Mouse (Mus musculus) frontal cortex, adult (tissue): ENCODE results near the gene Mucl1.
"Not testable (repeated sequence)": the region's sequence is repeated elsewhere in the genome, so short reads cannot be mapped to it uniquely, and the experiment has no call there.

Experiments
- ATAC-seq: cut with Nextera tagmentation; 2 replicates; pipeline ENCODE4 v1.9.2; 2017; ENCODE audit warnings: mild to moderate bottlenecking, moderate library complexity, mixed read lengths; ENCODE audit not compliant: low TSS enrichment

Gene Mucl1

GRCm38 (mm10) chr15:103755369-103755768 is at the start of gene Mucl1:
TSS of gene Mucl1 (minus strand) at chr15:103755469.
- ATAC-seq: no peak

DNA sequence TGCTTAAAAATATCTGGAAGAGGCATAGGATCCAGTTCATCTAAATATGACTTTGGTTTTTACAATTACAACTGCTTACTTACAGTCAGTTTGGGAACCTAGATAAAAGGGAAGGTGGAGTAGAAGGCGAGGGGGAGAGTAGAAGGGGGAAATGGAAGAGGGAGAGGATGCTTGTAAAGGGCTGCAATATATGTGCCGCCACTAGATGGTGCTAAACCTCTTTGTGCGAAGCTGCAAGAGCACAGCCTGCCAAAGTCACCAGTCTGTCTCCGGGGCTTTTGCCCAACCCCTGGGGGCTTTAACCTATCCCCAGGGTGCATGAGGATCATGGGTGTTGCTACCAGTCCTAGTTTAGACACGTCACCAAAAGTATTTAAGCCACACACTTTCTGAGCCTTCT is 11.6 kb upstream of the Mucl1 start:
- ATAC-seq: not testable (repeated sequence)

- ATAC-seq: not testable (repeated sequence)
These were observed 38.4 kb downstream of the Mucl1 start for GRCm38 (mm10) chr15:103716861-103717260.
